Mouse (Mus musculus) spleen, adult 18-20 months (tissue): ENCODE results near the gene Lamp2.
A peak's percentile ranks its signal among the peaks of the same experiment; 100 is the strongest.
"Not testable (repeated sequence)": the region's sequence is repeated elsewhere in the genome, so short reads cannot be mapped to it uniquely, and the experiment has no call there.

ENCODE experiments used
- DNase-seq, 2 experiments: peaks; one replicate each; pipeline ENCODE4 v3.0.0; 2022; ENCODE audit warnings: mixed read lengths in 2 of 2

Gene Lamp2

DNA sequence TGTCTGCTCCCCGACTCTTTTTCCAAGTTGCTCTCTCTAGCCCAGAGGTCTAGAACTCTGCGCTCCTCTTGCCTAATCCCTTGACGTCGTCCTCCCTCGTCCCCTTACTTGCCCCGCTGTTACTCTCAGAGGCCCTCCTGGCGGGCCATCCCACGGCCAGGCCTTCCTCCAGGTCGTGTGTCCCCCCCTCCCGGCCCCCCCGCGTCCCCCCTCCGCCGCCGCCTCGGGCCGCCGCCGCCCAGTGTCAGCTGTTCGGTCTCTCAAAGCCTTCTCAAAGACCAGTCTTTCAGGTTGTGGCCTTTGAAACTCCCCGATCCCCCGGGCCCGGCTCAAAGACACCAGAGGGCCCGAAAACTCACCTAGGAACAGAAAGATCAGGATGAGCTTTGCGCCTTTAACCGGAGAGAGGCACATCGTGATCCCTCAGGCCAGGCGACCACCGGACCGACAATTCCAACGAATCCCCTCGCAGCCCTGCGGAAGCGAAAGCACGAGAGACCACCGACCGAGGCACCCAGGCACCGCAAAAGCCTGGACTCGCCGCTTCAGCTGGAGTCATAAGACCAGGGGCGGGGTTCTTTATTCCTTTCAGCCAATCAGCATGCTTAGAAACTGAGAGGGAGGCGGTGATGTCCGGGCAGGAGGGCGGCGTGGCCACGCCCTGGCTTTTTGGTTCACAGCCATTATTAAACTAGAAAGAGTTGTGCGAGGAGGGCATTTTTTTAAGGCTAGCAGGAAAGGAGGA lies at the start of gene Lamp2:
Lamp2 (minus strand) TSS at position 565 of the 745 bp plus-strand sequence.
- peak; percentile 58 to 63 for DNase-seq

- no peak for DNase-seq
These were observed 48.6 kb upstream of the Lamp2 start for GRCm38 (mm10) chrX:38504846-38505245.

- not testable (repeated sequence) for DNase-seq
These were observed 45.9 kb upstream of the Lamp2 start for GRCm38 (mm10) chrX:38502182-38502581.

- not testable (repeated sequence) for DNase-seq
These were observed 29.2 kb upstream of the Lamp2 start for GRCm38 (mm10) chrX:38485464-38485863.

GRCm38 (mm10) chrX:38478583-38478982 lies 22.3 kb upstream of the Lamp2 start:
- no peak for DNase-seq

DNA sequence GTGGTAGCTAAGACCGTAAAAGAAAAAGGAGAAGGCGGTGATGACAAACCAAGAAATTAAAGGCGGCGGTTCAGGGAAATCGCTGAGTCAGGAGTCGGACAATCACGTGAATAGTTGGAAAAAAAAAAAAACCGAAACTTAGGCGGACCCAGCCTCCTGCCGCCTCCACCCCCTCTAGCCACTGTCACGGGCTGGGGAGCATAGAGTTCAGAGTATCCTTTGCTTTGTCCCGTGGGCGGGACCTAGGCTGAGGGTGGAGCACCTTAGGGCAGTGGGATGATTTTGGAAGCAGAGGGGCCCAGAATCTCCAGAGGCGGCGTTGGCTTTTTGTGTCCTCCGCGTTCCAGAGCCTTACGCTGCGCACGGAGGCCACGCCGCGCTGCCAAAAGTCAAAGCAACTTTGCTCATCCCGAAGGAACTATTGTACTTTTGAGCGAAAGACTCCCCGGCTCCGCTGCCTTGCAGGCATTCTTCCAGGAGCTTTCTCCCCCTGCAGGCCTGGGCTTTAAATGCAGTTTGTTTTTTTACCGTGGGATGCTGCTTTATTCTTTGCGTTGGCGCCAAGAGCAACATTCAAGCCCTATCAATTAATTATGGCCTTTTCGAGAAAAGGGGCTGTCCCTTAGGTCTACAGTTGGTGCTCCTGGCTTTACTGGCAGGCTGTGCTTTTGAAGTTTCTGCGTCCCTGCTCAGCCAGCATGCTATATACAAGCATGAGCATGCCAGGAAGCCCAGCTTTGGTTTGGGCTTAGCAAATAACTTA lies 17.5 kb upstream of the Lamp2 start:
- DNase-seq: peak; percentile 24 to 49

GRCm38 (mm10) chrX:38473164-38473536 lies 16.9 kb upstream of the Lamp2 start:
- no peak for DNase-seq

DNA sequence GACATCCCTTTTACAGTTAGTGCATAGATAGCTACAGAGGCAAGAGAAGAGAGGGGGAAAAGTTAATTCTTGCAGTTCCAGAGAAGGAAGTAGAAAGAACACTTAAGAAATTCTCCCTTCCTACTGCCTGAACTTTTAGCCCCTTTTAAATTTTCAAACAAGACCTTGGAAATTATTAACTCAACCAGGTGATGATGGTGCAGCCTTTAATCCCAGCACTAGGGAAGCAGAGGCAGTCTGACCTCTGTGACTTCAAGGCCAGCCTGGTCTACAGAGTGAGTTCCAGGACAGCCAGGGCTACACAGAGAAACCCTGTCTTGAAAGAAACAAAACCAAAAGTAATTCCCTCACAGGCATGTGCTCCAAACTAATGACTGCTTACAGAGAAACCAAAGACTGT lies 10.0 kb upstream of the Lamp2 start:
- DNase-seq: no peak

DNA sequence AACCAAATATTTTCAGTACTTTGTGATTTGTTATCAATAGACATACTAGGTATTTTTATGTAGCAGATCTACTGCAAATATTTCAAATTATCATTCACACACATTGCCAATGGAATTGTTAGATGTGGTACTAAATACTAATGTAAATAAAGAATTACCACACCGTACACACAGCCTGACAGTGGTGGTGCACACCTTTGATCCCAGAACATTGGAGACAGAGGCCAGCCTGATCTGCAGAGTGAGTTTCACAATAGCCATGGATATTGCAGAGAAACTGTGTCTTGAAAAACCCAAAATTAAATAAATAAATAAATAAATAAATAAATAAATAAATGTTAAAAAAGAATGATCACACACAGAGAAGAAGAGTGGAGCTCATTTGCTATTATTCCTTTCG lies 6.9 kb upstream of the Lamp2 start:
- no peak for DNase-seq

DNA sequence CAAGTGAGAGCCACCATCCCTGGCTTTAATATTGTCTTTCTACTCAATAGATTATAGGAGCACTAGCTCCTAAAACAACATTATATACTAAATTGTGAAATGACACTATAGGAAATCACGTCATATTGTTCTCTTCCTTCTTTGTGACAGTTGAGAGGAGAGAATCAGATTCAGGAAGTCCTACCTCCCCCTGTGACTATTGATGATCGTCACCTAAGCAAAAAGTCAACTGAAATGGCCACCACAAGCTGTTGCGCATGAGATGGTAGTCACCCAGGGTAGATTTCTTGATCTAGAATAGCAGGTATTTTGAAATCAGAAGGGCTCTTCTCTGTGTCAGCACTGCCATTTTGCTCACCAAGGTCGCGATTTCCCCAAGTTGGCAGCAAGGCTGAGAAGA lies 5.8 kb upstream of the Lamp2 start:
- DNase-seq: no peak

DNA sequence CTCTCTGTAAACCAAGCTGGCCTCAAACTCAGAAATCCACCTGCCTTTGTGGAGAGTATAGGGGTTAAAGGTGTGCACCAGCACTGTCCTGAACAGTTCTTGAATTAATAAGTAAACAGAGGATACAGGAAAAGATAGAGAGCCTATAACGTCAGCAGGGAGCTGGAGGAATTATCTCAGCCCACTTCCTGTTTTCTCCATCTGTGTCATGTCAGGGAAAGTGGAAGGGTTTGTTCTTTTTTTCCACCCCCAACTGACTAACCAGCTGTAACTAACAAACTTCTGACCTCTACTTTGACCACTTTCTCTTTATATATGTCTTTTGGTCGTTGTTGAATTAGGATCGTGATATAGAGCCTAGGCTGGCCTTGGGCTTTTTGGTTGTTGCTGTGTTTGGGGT lies 4.6 kb upstream of the Lamp2 start:
- DNase-seq: no peak

DNA sequence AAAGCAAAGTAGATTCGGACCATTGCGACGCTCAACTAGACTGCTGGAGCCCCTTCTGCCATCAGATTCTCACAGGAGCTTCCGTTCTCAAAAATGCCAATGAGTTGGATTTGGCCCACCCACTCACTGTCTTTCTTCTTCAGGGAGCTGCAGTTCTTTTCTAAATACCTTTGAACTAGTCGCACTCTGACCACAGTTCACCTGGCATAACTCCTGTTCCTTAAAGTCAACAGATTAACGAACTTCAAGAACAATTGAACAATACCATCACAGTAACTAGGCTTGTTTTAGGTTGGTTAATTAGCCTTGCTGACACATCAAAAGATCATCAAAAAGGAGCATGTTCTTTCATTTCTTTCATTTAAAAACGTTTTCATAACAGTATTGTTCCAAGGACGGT lies 2.8 kb upstream of the Lamp2 start:
- DNase-seq: no peak

GRCm38 (mm10) chrX:38456635-38457006 lies 367 bp upstream of the Lamp2 start:
- DNase-seq: no peak

DNA sequence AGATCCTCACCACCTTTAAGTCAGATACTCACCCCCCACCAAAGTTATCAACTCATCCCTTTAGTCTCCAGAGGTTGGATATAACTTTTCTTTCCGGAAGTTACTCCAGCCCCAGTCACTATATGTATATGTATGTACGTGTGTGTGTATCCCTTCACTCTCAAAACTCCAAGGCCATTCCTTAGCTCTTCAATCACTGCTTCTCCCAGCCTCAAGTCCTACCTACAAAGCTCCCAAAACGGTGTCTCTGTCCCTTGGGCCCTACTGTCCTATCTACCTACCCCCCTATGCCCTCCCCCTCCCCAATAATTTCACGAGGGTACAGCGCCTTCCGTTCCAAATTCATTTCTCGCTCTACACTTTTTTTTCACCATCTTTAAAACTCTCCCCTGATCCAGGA lies 780 bp downstream of the Lamp2 start:
- DNase-seq: no peak

- no peak for DNase-seq
These were observed 1.4 kb downstream of the Lamp2 start for GRCm38 (mm10) chrX:38454900-38455299.

- DNase-seq: no peak
These were observed 2.3 kb downstream of the Lamp2 start for GRCm38 (mm10) chrX:38453924-38454323.

DNA sequence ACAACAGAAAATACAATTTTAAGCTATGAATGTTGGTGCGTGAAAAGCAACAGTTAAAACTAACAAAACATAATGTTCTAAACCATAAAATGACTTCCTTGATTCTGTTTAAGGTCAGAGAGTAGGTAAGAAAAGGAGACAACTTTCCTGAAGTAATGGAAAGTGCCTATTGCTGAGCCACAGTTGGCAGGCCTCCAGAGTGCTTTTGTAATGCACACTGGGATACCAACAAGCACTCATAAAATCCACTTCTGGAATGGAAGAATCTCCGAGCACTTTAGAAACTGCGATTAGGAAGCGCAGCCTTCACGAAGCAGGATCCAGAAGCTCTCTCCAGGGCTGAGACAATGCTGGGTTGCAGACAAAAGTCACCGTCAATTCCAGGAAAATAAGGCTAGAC lies 5.8 kb downstream of the Lamp2 start:
- DNase-seq: no peak

GRCm38 (mm10) chrX:38445705-38446104 lies 10.5 kb downstream of the Lamp2 start:
- no peak for DNase-seq

DNA sequence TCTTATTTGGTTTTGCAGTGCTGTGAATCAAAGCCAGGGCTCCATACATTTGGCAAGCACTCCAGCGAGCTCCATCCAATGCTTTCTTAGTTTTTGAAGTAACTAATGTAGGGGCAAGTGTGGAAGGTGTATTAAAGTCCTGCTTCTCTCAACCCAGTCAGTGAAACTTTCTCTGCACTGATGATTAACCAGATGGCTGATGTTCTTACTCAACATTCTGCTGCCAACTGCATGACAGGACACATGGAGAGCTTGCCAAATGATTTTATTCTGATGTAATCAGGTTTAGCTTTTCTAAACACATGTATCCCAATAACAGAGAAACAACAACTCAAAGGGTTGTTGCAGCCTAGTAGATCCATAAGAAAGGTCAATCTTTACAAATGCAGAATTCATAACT lies 13.8 kb downstream of the Lamp2 start:
- no peak for DNase-seq

- DNase-seq: no peak
These were observed 16.6 kb downstream of the Lamp2 start for GRCm38 (mm10) chrX:38439629-38440028.

DNA sequence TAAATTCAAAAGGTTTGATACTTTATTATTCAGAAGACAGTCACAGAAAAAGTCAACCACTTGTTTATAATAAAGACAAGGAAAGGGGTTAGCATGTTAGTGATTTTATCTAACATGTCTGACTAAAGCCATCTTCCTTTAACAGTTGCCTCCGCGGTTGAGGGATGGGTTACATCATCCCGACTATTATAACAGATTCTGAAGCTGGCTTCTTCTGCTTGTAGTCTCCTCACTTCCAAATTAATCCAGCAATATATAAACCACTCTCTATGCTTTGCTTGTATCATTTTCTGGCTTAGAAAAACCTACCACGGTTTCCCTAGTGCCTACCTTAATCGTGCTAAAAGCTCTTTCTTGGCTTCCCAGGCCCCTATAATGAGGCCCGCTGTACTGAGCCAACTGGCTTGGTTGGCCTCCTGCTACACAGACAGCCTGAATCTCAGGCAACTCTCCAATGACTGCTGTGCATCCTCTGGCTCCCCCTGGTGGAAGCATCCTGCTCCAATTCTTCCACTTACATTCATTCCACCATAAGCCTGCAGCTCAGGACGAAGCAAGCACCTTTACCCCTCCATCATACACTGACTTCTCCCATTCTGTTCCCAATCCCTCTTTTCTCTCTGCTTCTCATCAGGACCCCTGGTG lies 18.0 kb downstream of the Lamp2 start:
- DNase-seq: peak; percentile 24 to 66

DNA sequence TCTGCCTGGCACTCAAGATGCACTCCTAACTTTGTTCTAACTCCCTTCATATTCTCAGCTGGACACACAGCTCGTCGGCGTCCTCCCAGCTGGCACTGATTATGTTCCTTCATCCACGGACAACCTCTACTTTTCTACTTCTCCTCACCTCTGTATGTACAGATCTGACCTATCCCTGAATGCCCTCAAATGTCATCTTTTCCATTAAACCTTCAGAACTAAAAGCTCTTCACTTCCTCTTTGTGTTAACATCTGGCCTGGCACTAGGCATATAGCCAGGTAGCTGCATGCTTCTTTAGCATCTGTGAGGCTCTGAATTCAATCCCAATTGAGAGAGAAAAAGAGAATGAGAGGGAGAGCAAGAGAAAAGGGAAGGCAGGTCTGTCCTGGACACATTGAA lies 26.8 kb downstream of the Lamp2 start:
- DNase-seq: no peak

DNA sequence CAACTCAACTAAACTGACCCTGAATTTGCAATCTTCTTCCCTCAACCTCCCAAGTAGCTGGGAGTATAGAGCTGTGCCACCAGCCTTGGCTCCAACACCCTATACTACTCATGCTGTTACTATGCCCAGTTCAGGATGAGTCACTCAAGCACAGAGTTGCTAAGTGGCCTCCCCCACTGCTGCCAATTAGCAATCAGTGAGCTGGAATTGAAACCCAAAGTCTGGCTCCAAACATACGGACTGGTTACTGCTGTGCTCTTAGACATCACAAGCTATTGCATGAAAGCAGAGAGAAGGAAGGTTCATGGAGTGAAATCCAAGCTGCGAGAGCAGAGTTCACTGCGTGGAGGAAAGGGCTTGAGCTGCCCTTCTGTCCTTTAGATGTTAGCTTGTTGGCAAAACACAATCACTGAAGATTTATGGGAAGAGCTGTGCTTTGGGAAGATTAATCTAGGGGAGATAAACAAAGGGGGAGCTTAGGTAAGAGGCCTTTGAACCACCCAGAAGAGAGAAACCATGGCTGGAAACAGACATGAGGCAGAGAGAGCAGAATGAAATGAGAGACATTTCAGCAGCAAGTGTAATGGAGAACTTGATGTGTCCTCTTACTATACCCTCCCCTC lies 27.3 kb downstream of the Lamp2 start:
- DNase-seq: no peak

- DNase-seq: no peak
These were observed 30.2 kb downstream of the Lamp2 start for GRCm38 (mm10) chrX:38426043-38426442.
